Mouse (Mus musculus): ENCODE measurements around the gene Meox1. TPM values are rescaled to one million over a fixed set of nuclear protein-coding genes. Genes with fewer than 3 reads are reported as not detected.

The Meox1 gene
- polyA plus RNA-seq, 1 experiment = not detected

DNA sequence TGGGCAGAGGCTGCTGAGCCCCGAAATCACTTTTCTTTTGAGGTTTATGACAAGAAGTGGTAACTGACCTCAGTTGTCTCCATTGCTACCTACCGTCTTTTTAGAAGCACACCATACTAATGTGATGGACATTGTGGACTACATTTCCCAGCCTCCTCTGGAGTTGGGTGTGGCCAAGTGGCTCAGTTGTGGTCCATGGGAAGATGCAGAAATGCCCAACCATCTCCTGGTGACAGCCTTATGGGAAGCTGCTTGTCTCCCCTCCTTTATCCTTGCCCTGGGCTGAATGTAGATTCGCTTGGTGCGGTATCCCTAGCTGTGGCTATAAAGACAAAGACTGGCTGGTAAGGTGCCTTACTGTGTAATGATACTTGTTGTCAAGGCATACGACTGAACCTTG is 46.7 kb downstream of the Meox1 start:
- no peaks in the 10 kb centered on the region for H3K4me1 ChIP-seq (ENCODE audit: control insufficient read depth)
- TF ChIP-seq GATA1 (IDR thresholded peaks at IDR 0.05; ENCODE audit: low read length) = no peak
- no peaks in the 10 kb centered on the region for H3K36me3 ChIP-seq (ENCODE audit: control insufficient read depth)
- H3K4me3 ChIP-seq (replicated peaks) = no peak overlapping the region
- no peaks in the 10 kb centered on the region for H3K9me3 ChIP-seq (ENCODE audit: control insufficient read depth, low read length)
- no peaks in the 10 kb centered on the region for H3K27me3 ChIP-seq (ENCODE audit: control insufficient read depth)

DNA sequence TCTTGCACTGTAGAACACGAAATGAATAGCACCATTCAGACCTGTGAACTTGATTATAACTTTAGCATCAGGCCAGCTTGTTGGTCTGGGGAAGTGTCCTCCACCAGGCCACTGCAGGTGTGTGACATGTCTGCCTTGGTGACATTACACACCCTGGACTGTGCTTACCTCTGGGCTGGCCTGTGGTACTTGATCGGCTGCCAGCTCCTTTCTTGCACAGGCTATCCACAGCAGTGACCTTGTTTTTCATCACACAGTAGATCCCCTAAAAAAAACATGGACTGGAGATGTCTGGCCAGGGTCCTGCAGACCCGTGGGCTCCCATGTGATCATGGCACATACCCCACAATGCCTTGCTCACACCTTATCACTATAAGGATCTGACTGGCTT is 51.4 kb downstream of the Meox1 start:
- Histone ChIP-seq H3K9me3 (ENCODE audit: control insufficient read depth, low read length) (peaks cover 3% of the 10 kb centered on the region), H3K36me3 (ENCODE audit: control insufficient read depth) (no peaks in the 10 kb centered on the region), H3K27me3 (ENCODE audit: control insufficient read depth) (no peaks in the 10 kb centered on the region), H3K4me1 (ENCODE audit: control insufficient read depth) (no peaks in the 10 kb centered on the region), H3K4me3 (replicated peaks) (no peak overlapping the region)
- no peak for TF ChIP-seq GATA1 (IDR thresholded peaks at IDR 0.05; ENCODE audit: low read length)

DNA sequence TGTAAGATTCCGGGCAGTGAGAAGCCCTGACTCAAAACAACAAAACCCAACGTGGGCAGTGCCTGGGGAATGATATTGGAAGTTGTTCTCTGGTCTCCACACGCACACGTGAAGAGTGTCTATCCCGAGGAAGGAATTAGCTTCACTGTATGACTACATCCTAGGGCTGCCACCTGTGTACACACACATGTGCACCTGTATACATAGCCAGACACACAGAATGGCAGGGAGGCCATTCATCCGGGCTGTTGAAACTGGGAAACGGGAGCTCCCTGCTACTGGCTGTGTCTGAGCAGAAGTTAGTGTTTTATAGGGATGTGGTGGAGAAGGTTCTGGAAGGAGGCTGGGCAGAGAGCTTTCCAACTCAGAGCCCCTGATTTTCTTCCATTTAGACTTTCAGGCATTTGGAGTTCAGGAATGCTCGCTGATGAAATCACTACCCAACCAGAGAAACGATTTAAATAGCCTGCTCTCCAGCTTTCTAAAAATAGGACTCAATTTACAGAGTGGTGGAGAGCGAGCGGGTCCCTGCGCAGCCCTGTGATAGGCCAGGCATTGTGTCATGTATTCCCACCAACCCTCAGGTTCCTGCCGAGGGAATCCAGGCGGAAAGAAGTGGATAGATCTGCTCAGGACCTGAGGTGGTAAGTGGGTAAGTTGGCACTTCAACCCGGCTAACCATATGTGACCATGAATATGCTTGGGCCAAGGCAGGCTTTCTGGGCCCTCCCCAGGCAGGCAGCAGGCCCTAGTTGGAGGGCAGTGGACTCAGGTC is 52.0 kb downstream of the Meox1 start:
- no peak overlapping the region for H3K4me3 ChIP-seq (replicated peaks)
- peaks cover 3% of the 10 kb centered on the region for H3K9me3 ChIP-seq (ENCODE audit: control insufficient read depth, low read length)
- TF ChIP-seq GATA1 (IDR thresholded peaks at IDR 0.05; ENCODE audit: low read length) = no peak
- TF ChIP-seq TAL1 (IDR thresholded peaks at IDR 0.05; ENCODE audit: low read length) = no peak
- no peaks in the 10 kb centered on the region for H3K27me3 ChIP-seq (ENCODE audit: control insufficient read depth)
- H3K4me1 ChIP-seq (ENCODE audit: control insufficient read depth) = no peaks in the 10 kb centered on the region
- no peaks in the 10 kb centered on the region for H3K36me3 ChIP-seq (ENCODE audit: control insufficient read depth)

DNA sequence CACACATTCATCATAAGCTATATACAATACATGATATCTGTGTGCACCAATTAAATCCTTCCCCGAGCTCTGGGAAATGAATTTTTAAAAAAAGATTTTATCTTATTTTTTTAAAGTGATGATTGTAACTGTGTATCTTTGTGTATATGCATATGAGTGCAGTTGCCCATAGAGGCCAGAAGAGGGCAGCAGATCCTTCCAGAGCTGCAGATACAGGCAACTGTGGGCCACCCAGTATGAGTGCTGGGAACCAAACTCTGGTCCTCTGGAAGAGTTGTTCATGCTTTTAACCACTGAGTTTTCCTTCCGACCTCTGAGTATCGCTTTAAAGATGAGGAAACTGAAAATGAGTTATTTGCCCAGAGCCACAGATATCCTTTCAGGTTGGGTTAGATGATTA is 53.8 kb downstream of the Meox1 start:
- Histone ChIP-seq H3K9me3 (ENCODE audit: control insufficient read depth, low read length) (peaks cover 3% of the 10 kb centered on the region), H3K4me3 (replicated peaks) (no peak overlapping the region), H3K27me3 (ENCODE audit: control insufficient read depth) (no peaks in the 10 kb centered on the region), H3K36me3 (ENCODE audit: control insufficient read depth) (no peaks in the 10 kb centered on the region), H3K4me1 (ENCODE audit: control insufficient read depth) (no peaks in the 10 kb centered on the region)
- TF ChIP-seq TAL1 (IDR thresholded peaks at IDR 0.05; ENCODE audit: low read length) (no peak), GATA1 (IDR thresholded peaks at IDR 0.05; ENCODE audit: low read length) (no peak)

DNA sequence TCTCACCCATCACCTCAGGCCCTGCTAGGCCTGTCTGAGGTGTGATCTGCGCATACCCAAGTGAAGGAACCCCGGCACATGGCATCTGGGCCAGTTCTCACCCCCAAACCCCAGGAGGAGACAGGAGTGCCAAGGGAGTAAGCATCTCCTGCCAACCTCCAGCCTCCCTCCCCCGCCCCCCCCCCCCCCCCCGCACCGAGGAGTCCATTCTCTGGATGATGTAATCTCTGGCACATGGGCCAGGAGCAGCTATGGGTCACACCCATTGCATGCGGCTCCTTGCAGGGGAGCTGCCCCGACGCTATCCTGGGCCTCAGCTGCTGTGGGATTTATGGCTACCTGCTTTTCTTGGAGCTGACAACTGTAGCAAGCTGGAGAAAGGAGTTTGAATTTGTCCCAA is 54.7 kb downstream of the Meox1 start:
- peaks cover 3% of the 10 kb centered on the region for H3K9me3 ChIP-seq (ENCODE audit: control insufficient read depth, low read length)
- no peaks in the 10 kb centered on the region for H3K4me1 ChIP-seq (ENCODE audit: control insufficient read depth)
- TF ChIP-seq GATA1 (IDR thresholded peaks at IDR 0.05; ENCODE audit: low read length) = no peak
- no peak for TF ChIP-seq TAL1 (IDR thresholded peaks at IDR 0.05; ENCODE audit: low read length)
- H3K27me3 ChIP-seq (ENCODE audit: control insufficient read depth) = no peaks in the 10 kb centered on the region
- no peak overlapping the region for H3K4me3 ChIP-seq (replicated peaks)
- no peaks in the 10 kb centered on the region for H3K36me3 ChIP-seq (ENCODE audit: control insufficient read depth)

DNA sequence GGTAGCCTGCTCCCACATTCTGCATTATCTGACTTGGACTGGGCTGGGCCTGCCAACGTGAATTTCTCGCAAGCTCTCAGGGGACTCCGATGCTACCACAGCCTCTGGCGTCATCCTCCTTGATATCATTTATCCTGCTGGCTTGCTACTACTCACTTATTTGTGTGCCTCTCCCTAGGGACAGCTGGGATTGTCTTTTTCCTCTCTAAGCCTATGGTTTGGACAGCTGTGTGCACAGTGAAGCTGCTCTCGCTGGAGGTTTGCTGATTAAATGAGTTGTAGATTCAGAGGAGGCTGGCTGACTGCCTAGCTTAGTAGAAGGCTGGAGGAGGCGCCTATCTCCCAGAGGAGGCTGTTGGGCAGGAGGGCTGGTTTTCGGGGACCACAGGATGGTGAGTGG is 62.2 kb downstream of the Meox1 start:
- Histone ChIP-seq H3K9me3 (ENCODE audit: control insufficient read depth, low read length) (no peaks in the 10 kb centered on the region), H3K4me3 (replicated peaks) (no peak overlapping the region), H3K27me3 (ENCODE audit: control insufficient read depth) (no peaks in the 10 kb centered on the region), H3K4me1 (ENCODE audit: control insufficient read depth) (no peaks in the 10 kb centered on the region), H3K36me3 (ENCODE audit: control insufficient read depth) (no peaks in the 10 kb centered on the region)
- TF ChIP-seq TAL1 (IDR thresholded peaks at IDR 0.05; ENCODE audit: low read length) (no peak), GATA1 (IDR thresholded peaks at IDR 0.05; ENCODE audit: low read length) (no peak)

DNA sequence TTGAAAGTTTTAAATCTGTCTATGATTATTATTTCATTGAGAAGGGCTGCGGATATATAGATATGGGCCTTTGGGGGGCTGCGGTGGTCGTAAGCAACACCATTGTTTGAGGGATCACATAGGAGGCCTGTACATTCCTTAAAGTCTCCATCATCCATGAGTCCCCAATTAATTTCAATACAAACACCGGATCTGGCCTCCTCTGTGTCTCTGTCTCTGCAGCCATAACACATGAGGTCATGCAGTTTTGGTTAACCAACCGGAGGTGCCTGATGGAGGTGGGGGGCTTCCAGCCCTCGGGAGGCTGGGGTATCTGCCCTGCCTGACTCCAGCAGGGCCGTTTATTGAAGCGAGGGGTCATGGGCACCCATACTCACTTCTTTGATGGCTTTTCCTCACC is 63.6 kb downstream of the Meox1 start:
- Histone ChIP-seq H3K36me3 (ENCODE audit: control insufficient read depth) (no peaks in the 10 kb centered on the region), H3K9me3 (ENCODE audit: control insufficient read depth, low read length) (no peaks in the 10 kb centered on the region), H3K27me3 (ENCODE audit: control insufficient read depth) (no peaks in the 10 kb centered on the region), H3K4me1 (ENCODE audit: control insufficient read depth) (no peaks in the 10 kb centered on the region), H3K4me3 (replicated peaks) (no peak overlapping the region)
- TF ChIP-seq GATA1 (IDR thresholded peaks at IDR 0.05; ENCODE audit: low read length) = no peak
- no peak for TF ChIP-seq TAL1 (IDR thresholded peaks at IDR 0.05; ENCODE audit: low read length)

DNA sequence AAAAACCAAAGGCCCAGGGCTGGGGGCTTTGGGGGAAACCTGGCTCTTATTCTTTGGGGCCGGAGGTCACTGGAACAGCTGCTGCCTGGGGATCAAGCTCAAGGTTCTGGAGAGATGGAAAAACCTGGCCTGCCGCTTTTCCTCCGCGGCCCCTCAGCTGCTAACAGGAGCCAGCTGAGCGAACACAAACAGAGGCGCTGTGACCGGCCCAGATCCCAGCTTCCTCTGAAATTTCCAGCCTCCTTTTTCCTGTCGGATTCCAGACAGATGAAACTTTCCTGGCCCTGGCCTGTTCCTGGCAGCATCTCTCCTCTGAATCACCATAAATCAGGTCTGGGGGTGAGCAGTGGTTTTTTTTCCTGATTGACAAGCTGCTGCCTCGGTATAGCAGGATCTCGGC is 64.1 kb downstream of the Meox1 start:
- Histone ChIP-seq H3K4me3 (replicated peaks) (no peak overlapping the region), H3K4me1 (ENCODE audit: control insufficient read depth) (no peaks in the 10 kb centered on the region), H3K36me3 (ENCODE audit: control insufficient read depth) (no peaks in the 10 kb centered on the region), H3K27me3 (ENCODE audit: control insufficient read depth) (no peaks in the 10 kb centered on the region), H3K9me3 (ENCODE audit: control insufficient read depth, low read length) (no peaks in the 10 kb centered on the region)
- TF ChIP-seq GATA1 (IDR thresholded peaks at IDR 0.05; ENCODE audit: low read length) (no peak), TAL1 (IDR thresholded peaks at IDR 0.05; ENCODE audit: low read length) (no peak)

DNA sequence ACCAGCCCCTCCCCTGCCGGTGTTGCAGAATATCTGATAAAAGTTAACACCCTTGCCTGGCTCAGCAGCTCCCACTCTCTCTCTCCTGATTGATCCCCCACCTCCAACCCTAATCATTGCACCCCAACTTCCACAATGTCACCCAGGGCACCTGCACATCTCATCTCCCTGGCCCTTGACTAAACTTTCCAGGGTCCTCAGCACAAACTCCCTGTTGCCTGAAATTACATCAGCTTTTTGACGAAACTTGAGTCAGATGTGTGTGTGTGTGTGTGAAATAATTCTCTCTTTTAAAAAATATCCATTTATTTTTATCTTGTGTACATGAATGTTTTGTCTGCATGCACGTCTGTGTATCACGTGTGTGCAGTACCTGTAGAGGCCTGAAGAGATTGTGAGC is 65.5 kb downstream of the Meox1 start:
- TF ChIP-seq TAL1 (IDR thresholded peaks at IDR 0.05; ENCODE audit: low read length) (no peak), GATA1 (IDR thresholded peaks at IDR 0.05; ENCODE audit: low read length) (no peak)

More for the DNA sequence above, 65.5 kb downstream of the Meox1 start:
- no peaks in the 10 kb centered on the region for H3K36me3 ChIP-seq (ENCODE audit: control insufficient read depth)
- no peaks in the 10 kb centered on the region for H3K4me1 ChIP-seq (ENCODE audit: control insufficient read depth)
- H3K9me3 ChIP-seq (ENCODE audit: control insufficient read depth, low read length) = no peaks in the 10 kb centered on the region
- no peak overlapping the region for H3K4me3 ChIP-seq (replicated peaks)
- no peaks in the 10 kb centered on the region for H3K27me3 ChIP-seq (ENCODE audit: control insufficient read depth)

Other genes with a start within 250 kb of the Meox1 start
- 0.04 and 0.13 TPM in 2 replicates for gene Arl4d, start 228.8 kb downstream of the Meox1 start, polyA plus RNA-seq (2012)
- 0.88 and 0.89 TPM in 2 replicates for gene Dhx8, start 161.5 kb downstream of the Meox1 start, polyA plus RNA-seq (2012)
- 0.09 TPM in 1 of 2 replicates, not detected in the other for gene Etv4, start 109.0 kb downstream of the Meox1 start, polyA plus RNA-seq (2012)
- 0.02 TPM in 1 of 2 replicates, not detected in the other for gene Sost, start 72.6 kb upstream of the Meox1 start, polyA plus RNA-seq (2012)
- not detected in 2 replicates for gene Cfap97d1, start 89.9 kb upstream of the Meox1 start, polyA plus RNA-seq (2012)
- gene Dusp3, start 92.6 kb upstream of the Meox1 start, polyA plus RNA-seq (2012) = 0.02 and 0.03 TPM in 2 replicates
- 0.05 TPM in 1 of 2 replicates, not detected in the other for gene Mpp3, start 134.1 kb upstream of the Meox1 start, polyA plus RNA-seq (2012)
- gene Cd300lg, start 147.1 kb upstream of the Meox1 start, polyA plus RNA-seq (2012) = not detected in 2 replicates
- 21.2 and 24.5 TPM in 2 replicates for gene Mpp2, start 194.1 kb upstream of the Meox1 start, polyA plus RNA-seq (2012)
- gene Ppy, start 206.9 kb upstream of the Meox1 start, polyA plus RNA-seq (2012) = not detected in 2 replicates
- gene Pyy, start 213.5 kb upstream of the Meox1 start, polyA plus RNA-seq (2012) = not detected in 2 replicates

Data from erythroblast, embryonic 14.5 days (primary cell).